Mouse (Mus musculus): ENCODE measurements around the gene Ephb4.

Gene Ephb4

GRCm38 (mm10) chr5:137335066-137335465 is 14.8 kb upstream of the Ephb4 start:
- no peak for DNase-seq (ENCODE audit: low read depth)

GRCm38 (mm10) chr5:137337190-137337589 is 12.7 kb upstream of the Ephb4 start:
- no peak for DNase-seq (ENCODE audit: low read depth)

- peak; percentile 73 for DNase-seq (ENCODE audit: low read depth)
Measured at GRCm38 (mm10) chr5:137338256-137338655, 11.7 kb upstream of the Ephb4 start.

- no peak for DNase-seq (ENCODE audit: low read depth)
Measured at GRCm38 (mm10) chr5:137338663-137339289, 11.1 kb upstream of the Ephb4 start.

- DNase-seq (ENCODE audit: low read depth) = no peak
Measured at GRCm38 (mm10) chr5:137339290-137339979, 10.5 kb upstream of the Ephb4 start.

- no peak for DNase-seq (ENCODE audit: low read depth)
Measured at GRCm38 (mm10) chr5:137340222-137340621, 9.7 kb upstream of the Ephb4 start.

GRCm38 (mm10) chr5:137342407-137343012 is 7.4 kb upstream of the Ephb4 start:
- no peak for DNase-seq (ENCODE audit: low read depth)

GRCm38 (mm10) chr5:137343412-137343811 is 6.5 kb upstream of the Ephb4 start:
- no peak for DNase-seq (ENCODE audit: low read depth)

- DNase-seq (ENCODE audit: low read depth) = no peak
Measured at GRCm38 (mm10) chr5:137343869-137344268, 6.0 kb upstream of the Ephb4 start.

- peak; percentile 34 for DNase-seq (ENCODE audit: low read depth)
Measured at GRCm38 (mm10) chr5:137345821-137346220, 4.1 kb upstream of the Ephb4 start.

- DNase-seq (ENCODE audit: low read depth) = no peak
Measured at GRCm38 (mm10) chr5:137346388-137346787, 3.5 kb upstream of the Ephb4 start.

- no peak for DNase-seq (ENCODE audit: low read depth)
Measured at GRCm38 (mm10) chr5:137346983-137347382, 2.9 kb upstream of the Ephb4 start.

GRCm38 (mm10) chr5:137347856-137348255 is 2.1 kb upstream of the Ephb4 start:
- DNase-seq (ENCODE audit: low read depth) = no peak

GRCm38 (mm10) chr5:137348482-137349383 is 1.2 kb upstream of the Ephb4 start:
- no peak for DNase-seq (ENCODE audit: low read depth)

- no peak for DNase-seq (ENCODE audit: low read depth)
Measured at GRCm38 (mm10) chr5:137350205-137351057, 522 bp downstream of the Ephb4 start.

- DNase-seq (ENCODE audit: low read depth) = no peak
Measured at GRCm38 (mm10) chr5:137351058-137351380, 1.1 kb downstream of the Ephb4 start.

- no peak for DNase-seq (ENCODE audit: low read depth)
Measured at GRCm38 (mm10) chr5:137351394-137351793, 1.5 kb downstream of the Ephb4 start.

- no peak for DNase-seq (ENCODE audit: low read depth)
Measured at GRCm38 (mm10) chr5:137352011-137352975, 2.4 kb downstream of the Ephb4 start.

GRCm38 (mm10) chr5:137354091-137354490 is 4.2 kb downstream of the Ephb4 start:
- no peak for DNase-seq (ENCODE audit: low read depth)

- DNase-seq (ENCODE audit: low read depth) = no peak
Measured at GRCm38 (mm10) chr5:137358382-137358781, 8.5 kb downstream of the Ephb4 start.

Measured in naive thymus-derived CD4-positive, alpha-beta T cell, adult 2 months (primary cell).